Mouse (Mus musculus): ENCODE data around the gene Mpp4.

DNA sequence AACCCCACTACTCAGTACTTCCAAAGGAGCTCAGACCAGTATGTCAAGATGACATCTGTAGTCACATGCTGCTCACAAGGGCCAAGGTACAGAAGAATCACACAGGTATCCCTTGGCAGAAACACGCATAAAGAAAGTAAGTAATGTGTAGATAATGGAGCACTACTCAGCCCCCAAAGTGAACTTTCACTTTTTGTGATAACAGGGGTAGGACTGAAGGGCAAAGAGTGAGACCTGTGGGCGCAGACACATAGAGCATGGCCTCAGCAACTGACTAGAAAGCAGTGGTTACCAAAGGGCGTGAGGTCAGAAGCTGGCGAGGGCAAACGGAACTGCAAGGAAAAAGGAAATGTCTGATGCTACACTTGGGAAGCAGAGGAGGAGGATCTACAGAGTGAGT lies 37.8 kb upstream of the Mpp4 start:
- TF ChIP-seq CTCF (IDR thresholded peaks at IDR 0.05; ENCODE audit: control insufficient read depth, insufficient read depth, low read length) (no peak), POLR2A (IDR thresholded peaks at IDR 0.05; ENCODE audit: borderline replicate concordance, control insufficient read depth, low read depth, low read length) (no peak)
